Mouse (Mus musculus) megakaryocyte, embryonic 14.5 days (primary cell): ENCODE data around the gene Uhrf1bp1.

Experiments used
- FLI1 ChIP-seq: IDR thresholded peaks from 2 replicates; pipeline ENCODE4 v1.6.1; 2012; ENCODE audit warnings: low read length, inconsistent platforms, mixed read lengths
- GATA1 ChIP-seq: IDR thresholded peaks from 3 replicates; pipeline ENCODE4 v1.6.1; 2012; ENCODE audit warnings: mixed read lengths, low read length, inconsistent platforms, borderline replicate concordance

GRCm38 (mm10) chr17:27934136-27934910 lies 78.1 kb downstream of the Uhrf1bp1 start:
- TF ChIP-seq GATA1 (no peak), FLI1 (no peak)
